Mouse (Mus musculus): ENCODE measurements around the gene Slc9a2.
"Not testable (repeated sequence)": the region's sequence is repeated elsewhere in the genome, so short reads cannot be mapped to it uniquely, and the experiment has no call there.

Gene Slc9a2

GRCm38 (mm10) chr1:40726051-40726450 is 45.7 kb downstream of the Slc9a2 start:
- DNase-seq = peak; percentile 61

- no peak for DNase-seq
Observed at GRCm38 (mm10) chr1:40727404-40727803, 47.0 kb downstream of the Slc9a2 start.

DNA sequence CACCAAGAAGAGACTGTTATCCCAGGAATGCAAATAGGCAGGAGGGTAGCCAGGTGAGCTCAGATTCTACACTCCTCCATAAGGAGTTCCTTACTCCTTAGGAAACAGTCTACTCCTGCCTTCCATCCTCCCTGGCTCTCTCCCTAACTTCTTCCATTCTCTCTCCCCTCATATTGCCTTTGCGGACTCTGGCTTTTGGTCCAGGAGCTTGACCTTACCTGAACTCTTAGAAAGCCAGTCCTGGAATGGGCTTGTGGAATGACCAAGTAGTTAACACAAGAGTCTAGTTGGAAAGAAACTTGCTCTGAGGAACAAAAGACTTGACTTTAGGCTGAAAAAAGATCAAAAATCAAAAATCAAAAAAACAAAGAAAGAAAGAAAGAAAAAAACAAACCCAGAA is 48.3 kb downstream of the Slc9a2 start:
- peak; percentile 16 for DNase-seq

DNA sequence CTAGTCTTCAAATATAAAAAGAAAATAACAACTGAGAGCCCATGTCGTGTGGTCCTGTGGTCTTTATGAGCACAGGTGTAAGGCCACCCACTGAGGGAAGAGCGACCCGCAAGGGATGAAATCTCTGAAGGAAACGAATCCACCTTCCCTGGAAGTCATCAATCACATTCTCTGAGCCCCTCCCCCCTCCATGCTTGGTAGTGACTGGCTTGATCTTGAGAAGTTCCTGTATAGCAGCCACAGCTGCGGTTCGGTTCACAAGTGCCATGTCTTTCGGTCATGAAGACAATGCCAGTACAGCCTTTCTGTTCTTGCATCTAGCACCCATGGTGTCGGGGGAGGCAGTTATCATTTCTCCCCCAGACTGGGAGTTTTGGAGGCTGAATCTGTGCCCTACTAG is 57.3 kb downstream of the Slc9a2 start:
- DNase-seq = peak; percentile 45

DNA sequence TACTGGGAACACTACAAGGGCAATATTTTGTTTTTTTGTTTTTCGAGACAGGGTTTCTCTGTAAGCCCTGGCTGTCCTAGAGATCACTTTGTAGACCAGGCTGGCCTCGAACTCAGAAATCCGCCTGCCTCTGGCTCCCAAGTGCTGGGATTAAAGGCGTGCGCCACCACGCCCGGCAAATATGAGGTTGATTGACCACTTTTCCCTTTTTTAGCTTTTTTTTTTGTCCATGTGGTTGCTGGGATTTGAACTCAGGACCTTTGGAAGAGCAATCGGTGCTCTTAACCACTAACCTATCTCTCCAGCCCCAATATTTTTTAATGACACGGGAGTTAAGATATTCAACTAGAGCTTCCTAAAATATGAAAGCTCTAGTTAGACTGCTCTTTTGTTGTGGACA is 57.9 kb downstream of the Slc9a2 start:
- DNase-seq = not testable (repeated sequence)

- DNase-seq = peak; percentile 19
Observed at GRCm38 (mm10) chr1:40740739-40741138, 60.4 kb downstream of the Slc9a2 start.

- peak; percentile 19 for DNase-seq
Observed at GRCm38 (mm10) chr1:40746089-40746488, 65.7 kb downstream of the Slc9a2 start.

GRCm38 (mm10) chr1:40759751-40760445 is 79.5 kb downstream of the Slc9a2 start:
- DNase-seq = peak; percentile 80

DNA sequence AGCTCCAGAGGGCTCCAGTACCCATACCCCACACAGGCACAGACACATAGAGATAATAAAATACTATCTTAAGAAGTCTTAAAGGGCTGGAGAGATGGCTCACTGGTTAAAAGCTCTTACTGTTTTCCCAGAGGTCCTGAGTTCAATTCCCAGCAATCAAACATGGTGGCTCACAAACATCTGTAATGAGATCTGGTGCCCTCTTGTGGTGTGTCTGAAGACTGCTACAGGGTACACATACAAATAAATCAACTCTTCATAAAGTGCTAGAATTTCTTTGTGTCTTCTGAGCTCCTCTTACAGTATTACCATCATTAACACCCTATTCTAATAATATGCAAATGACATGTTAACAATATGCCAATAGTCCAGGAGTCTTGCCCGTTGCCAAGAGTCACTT is 83.7 kb downstream of the Slc9a2 start:
- DNase-seq = no peak

DNA sequence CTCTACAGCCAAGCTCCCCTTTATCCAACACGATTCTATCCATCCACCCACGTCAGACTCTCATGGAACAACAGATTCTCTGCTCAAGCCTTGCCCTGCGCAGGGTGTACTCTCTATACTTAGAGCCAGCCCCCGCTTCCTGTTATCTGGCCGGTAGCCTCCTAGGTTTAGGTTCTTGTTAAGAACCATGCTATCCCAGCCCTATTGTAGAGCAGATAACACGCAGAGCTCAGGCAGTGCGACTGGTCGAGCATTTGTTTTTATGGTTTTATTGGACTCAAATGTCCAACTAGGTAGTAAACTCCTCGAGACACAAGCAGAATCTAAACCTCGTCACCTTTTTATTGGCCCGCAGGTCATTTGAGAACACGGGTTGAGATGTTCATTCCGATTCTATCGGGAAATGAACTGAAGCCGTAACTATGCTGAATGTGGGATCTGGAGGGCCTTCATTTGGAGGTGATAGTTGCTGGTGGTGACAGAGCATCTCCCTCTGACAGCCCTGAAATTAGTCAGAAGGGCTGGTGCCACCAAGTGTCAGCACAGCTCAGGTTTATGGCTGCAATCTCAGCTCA is 84.4 kb downstream of the Slc9a2 start:
- peak; percentile 74 for DNase-seq

DNA sequence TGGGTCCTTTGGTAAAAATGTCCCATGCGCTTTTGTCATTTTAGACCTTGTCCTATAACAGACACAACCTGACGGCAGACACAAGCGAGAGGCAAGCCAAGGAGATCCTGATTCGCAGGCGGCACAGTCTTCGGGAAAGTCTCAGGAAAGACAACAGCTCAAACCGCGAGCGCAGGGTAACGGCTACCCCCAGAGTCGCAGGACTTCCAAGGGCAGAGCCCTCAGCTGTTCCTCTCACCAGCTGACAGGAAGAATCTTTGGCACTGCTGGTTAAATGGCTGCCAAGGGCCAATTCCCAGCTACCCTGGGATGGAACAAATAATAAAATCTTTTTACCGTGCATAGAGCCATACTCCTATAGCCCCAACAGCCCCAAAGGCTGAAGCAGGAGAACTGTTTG is 85.1 kb downstream of the Slc9a2 start:
- DNase-seq = peak; percentile 81

GRCm38 (mm10) chr1:40767588-40767987 is 87.2 kb downstream of the Slc9a2 start:
- DNase-seq = peak; percentile 78

- peak; percentile 80 for DNase-seq
Observed at GRCm38 (mm10) chr1:40768606-40769005, 88.2 kb downstream of the Slc9a2 start.

- peak; percentile 73 for DNase-seq
Observed at GRCm38 (mm10) chr1:40769331-40769894, 89.0 kb downstream of the Slc9a2 start.

- peak; percentile 52 for DNase-seq
Observed at GRCm38 (mm10) chr1:40771196-40771970, 91.0 kb downstream of the Slc9a2 start.

GRCm38 (mm10) chr1:40773234-40773633 is 92.9 kb downstream of the Slc9a2 start:
- DNase-seq = peak; percentile 53

- peak; percentile 80 for DNase-seq
Observed at GRCm38 (mm10) chr1:40774040-40774439, 93.7 kb downstream of the Slc9a2 start.

GRCm38 (mm10) chr1:40776102-40776501 is 95.7 kb downstream of the Slc9a2 start:
- DNase-seq = no peak

GRCm38 (mm10) chr1:40776763-40777162 is 96.4 kb downstream of the Slc9a2 start:
- no peak for DNase-seq

DNA sequence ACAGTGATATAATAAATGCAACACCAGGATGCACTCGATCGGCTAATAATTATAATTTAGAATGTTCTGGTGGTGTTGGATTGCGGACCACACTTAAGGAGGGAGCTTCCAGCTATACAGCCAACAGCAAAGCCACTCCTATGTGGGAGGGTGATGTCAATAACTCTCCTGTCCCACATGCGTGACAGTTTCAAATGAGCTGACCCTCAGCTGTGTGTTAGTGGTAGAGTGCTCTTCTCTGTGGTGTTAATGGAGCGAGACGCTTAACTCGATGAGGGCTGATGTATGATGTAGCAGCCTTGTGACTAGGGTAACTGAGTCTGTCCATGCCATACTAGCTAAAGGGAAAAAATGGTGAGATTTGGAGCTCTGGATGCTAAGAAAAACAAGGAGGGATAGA is 103.1 kb downstream of the Slc9a2 start:
- DNase-seq = no peak

GRCm38 (mm10) chr1:40784306-40784705 is 103.9 kb downstream of the Slc9a2 start:
- peak; percentile 75 for DNase-seq

- peak; percentile 69 for DNase-seq
Observed at GRCm38 (mm10) chr1:40785876-40786445, 105.6 kb downstream of the Slc9a2 start.

DNA sequence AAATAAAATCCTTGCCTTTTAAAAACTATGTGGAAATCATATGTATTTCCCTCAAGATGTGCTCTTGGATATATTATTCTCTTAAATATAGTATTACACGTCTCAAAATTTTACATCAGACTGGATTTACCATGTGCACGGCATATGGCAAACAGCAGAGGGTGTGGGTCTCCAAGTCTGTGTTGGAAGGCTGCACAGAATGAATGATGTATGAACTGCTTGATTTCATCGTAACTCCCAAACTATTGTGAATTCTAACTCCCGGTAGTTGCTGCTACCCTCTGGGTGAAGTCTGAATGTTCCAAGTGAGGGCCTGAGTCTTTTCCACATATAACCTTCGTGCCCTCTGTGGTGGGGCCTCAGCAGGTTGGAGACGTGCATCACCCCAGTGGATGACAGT is 108.6 kb downstream of the Slc9a2 start:
- DNase-seq = peak; percentile 72
